Mouse (Mus musculus): ENCODE data around the gene Trim69. TPM values are rescaled to one million over a fixed set of nuclear protein-coding genes. Genes with fewer than 3 reads are reported as not detected.

Trim69 gene
- total RNA-seq, 1 experiment from 2014 or later, result not detected

DNA sequence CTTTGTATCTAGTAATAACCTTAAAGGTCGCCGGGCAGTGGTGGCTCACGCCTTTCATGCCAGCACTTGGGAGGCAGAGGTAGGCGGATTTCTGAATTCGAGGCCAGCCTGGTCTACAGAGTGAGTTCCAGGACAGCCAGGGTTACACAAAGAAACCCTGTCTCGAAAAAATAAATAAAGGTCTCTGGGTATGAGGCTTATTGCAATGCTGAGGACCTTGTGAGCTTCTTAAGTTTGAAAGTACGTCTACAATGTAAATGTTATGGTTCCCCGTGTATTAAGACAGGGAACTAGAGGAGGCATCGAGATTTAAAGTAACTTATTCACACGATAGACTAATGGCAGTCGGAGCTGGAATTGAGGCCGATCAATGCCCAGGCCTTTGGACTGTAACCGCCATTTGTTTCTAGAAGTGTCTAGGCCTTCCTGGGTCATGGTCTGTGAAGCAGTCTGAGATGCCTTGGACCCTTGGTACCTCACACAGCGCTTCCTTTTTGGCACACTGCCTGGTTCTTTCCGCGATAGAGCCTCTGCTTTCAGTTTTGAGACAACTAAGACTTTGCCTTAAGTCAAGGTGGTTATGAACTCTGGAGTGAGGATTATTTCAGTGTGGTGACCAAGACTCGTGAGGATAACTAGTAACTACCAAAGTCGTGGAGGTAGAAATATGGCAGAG, 12.1 kb upstream of the Trim69 start:
- ATAC-seq (replicated peaks in 1 of 2; ENCODE audit: insufficient read depth in 1 of 2, low FRiP score in 2 of 2, low TSS enrichment in 1 of 2, low read depth in 1 of 2, poor library complexity in 2 of 2, severe bottlenecking in 2 of 2), result peak; percentile 17 to 33; a peak in 3 of 4 replicates

DNA sequence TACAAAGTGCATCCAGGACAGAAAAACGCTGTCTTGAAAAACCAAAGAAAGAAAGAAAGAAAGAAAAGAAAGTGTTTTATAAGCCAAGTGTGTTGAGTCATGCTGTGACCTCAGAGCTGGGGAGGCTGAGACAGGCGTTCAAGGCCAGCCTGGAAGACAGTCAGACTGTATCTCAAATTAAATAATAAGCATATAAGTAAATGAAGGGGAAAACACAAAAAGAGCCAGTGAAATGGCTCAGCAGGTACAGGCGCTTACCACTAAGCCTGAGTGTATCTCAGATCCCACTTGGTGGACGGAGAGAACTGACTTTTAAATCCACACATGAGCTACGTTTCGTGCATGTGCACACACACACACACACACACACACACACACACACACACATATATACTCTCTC, 11.2 kb upstream of the Trim69 start:
- ATAC-seq (replicated peaks in 1 of 2; ENCODE audit: insufficient read depth in 1 of 2, low FRiP score in 2 of 2, low TSS enrichment in 1 of 2, low read depth in 1 of 2, poor library complexity in 2 of 2, severe bottlenecking in 2 of 2), result no peak

DNA sequence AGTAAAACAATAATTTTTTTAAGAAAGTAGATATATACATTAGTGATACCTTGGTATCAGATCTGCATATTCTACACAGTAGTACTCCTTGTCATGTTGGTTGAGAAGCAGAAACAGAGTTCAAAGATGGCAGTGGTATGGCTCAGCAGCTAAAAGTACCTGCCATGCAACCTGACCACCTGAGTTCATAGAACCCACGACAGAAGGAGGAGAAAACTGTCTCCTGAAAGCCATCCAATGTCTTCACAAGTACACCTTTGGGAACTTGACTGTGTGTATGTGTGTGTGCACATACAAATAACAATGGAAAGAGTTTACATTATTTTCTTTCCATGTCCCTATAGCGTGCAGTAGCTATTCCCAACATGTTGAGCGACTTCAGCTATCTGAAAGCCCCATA, 10.8 kb upstream of the Trim69 start:
- no peak for ATAC-seq (replicated peaks in 1 of 2; ENCODE audit: insufficient read depth in 1 of 2, low FRiP score in 2 of 2, low TSS enrichment in 1 of 2, low read depth in 1 of 2, poor library complexity in 2 of 2, severe bottlenecking in 2 of 2)

DNA sequence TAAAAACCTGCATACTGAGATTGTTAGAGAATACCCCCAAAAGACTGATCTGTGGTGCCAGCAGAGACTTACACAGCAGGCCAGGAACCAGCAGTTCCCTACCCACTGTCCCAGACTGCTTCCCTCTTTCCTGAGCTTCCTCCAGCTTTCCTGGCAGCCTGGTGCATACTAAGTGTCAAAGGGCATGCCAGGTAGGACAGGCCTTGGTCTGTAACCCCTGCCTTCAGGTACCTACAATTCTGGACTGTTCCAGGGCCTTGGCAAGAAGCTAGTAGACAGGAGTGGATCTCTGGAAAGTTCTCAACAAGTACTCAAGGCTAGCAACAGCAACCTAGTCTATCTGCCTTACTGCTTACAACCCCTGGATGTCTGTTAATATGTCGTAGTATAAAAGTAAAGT, 9.3 kb upstream of the Trim69 start:
- ATAC-seq (replicated peaks in 1 of 2; ENCODE audit: insufficient read depth in 1 of 2, low FRiP score in 2 of 2, low TSS enrichment in 1 of 2, low read depth in 1 of 2, poor library complexity in 2 of 2, severe bottlenecking in 2 of 2), result no peak

DNA sequence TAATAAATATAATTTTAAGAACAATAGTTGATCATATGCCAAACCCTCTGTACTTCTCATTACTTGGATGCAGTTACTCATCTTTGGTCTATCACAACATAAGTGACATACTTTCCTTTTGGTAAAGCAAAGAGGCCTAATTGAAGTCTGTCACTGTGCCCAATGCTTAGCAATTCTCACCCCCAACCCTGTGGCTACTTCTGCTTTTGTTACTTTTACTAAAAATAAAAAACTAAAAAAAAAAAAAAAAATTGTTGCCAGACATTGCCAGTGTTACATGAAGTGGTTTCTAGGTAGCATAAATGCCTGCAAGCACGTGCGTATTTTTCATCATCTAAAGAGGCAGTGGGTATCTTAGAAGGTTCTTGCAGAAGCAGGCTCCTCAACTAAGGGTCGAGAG, 7.7 kb upstream of the Trim69 start:
- ATAC-seq (replicated peaks in 1 of 2; ENCODE audit: insufficient read depth in 1 of 2, low FRiP score in 2 of 2, low TSS enrichment in 1 of 2, low read depth in 1 of 2, poor library complexity in 2 of 2, severe bottlenecking in 2 of 2), result no peak

DNA sequence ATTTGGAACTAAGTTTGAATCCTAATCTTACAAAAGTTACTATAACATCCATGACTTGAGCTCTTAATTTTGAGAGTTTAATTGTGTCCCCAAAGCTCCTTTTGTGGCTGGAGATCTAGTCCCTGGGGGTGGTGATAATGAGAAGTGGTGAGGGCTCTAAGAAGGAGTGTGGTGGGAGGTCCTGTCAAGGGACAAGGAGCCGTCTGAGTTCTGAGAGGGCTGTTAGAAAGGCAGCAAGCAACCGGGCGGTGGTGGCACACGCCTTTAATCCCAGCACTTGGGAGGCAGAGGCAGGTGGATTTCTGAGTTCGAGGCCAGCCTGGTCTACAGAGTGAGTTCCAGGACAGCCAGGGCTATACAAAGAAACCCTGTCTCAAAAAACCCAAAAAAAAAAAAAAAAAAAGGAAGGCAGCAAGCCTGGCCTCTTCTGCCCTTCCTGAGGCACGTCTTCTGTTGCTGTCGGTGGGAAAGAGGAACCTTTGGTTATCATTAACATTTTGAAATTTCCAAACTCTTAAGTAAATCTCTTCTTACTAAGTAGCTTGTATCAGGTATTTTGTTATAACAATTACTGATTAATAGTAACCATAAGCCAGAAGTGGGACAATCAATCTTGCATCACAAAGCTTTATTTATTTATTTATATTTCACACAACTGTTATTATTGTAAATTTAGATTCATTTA, 6.7 kb upstream of the Trim69 start:
- ATAC-seq (replicated peaks in 1 of 2; ENCODE audit: insufficient read depth in 1 of 2, low FRiP score in 2 of 2, low TSS enrichment in 1 of 2, low read depth in 1 of 2, poor library complexity in 2 of 2, severe bottlenecking in 2 of 2), result no peak

DNA sequence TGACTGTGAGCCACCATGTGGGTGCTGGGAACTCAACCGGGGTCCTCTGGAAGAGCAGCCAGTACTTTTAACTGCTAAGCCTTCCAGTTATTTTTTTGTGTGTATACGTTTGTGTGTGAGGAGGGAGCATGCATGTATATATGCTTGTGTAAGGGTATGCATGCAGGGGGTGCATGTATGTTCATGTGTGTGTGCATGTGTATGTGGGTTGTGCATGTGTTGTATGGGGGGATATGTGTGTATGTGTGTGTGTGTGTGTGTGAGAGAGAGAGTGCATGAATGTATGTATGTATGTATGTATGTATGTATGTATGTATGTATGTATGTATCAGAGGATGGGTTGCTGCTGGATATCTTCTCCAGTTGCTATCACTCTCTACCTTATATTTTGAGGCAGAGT, 6.0 kb upstream of the Trim69 start:
- ATAC-seq (replicated peaks in 1 of 2; ENCODE audit: insufficient read depth in 1 of 2, low FRiP score in 2 of 2, low TSS enrichment in 1 of 2, low read depth in 1 of 2, poor library complexity in 2 of 2, severe bottlenecking in 2 of 2), result no peak

DNA sequence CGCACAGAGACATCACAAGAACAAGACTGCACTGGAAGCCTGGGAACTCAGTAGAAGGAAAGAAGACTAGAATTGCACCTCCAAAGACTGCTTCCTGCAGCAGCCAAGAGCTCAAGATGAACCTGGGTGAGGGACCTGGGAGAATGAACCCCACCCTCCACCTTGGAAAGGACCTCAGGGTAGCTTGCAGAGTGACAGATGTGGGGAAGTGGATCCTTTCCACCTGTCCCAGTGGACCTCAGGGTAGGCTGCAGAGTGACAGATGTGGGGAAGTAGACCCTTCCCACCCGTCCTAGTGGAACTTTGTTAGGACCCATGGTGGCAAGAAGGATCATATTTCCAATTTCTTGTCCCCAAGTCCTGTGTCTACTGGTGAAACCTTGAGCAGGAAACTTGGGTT, 5.2 kb upstream of the Trim69 start:
- ATAC-seq (replicated peaks in 1 of 2; ENCODE audit: insufficient read depth in 1 of 2, low FRiP score in 2 of 2, low TSS enrichment in 1 of 2, low read depth in 1 of 2, poor library complexity in 2 of 2, severe bottlenecking in 2 of 2), result no peak

DNA sequence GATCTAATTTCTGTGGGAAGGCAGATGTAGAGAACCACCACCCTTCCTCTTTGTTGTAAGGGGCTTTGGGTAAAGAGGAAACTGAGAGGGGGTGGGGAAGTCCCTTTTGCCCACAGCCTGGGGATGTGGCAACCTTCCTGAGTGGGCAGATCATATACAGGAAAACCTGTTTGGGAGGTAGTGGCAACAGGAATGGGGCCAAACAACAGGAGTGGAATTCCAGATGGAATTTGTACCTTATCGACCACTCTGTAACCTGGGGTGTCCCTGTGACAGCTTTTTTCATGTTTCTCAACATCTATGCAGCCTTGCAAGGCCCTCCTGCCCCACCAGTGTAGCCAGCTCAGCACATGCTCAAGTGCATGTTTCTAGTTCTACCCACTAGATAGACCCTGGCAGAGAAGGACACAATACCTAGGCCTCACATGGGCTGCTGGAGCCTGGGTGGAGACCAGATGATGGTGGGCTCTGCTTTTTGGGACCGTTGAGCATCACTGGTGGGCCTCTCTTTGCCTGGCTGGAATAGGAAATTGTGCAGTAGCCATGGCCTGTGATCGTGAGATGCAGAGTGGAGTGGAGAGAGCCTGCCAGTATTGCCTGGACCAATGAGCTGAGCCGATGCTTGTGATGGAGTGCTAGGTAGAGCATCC, 4.3 kb upstream of the Trim69 start:
- ATAC-seq (replicated peaks in 1 of 2; ENCODE audit: insufficient read depth in 1 of 2, low FRiP score in 2 of 2, low TSS enrichment in 1 of 2, low read depth in 1 of 2, poor library complexity in 2 of 2, severe bottlenecking in 2 of 2), result peak; percentile 56 to 65; a peak in 2 of 4 replicates

DNA sequence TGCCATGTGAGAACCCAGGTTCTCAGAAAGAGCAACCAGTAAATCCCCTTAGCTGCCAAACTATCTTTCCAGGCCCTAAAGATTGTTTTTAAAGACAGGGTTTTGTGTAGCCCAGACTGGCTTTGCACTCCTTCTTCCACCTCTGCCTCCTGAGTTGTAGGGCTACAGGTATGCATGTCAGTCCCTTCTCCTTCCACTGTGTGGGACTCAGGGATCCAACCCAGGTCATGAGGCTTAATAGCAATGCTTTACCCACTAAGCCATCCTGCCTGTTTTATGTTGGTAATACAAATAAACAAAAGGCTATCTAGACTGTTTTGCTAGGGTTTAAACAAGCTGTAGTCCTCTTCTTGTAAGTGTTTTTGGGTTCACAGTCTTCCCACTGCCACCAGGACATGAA, 2.9 kb upstream of the Trim69 start:
- no peak for ATAC-seq (replicated peaks in 1 of 2; ENCODE audit: insufficient read depth in 1 of 2, low FRiP score in 2 of 2, low TSS enrichment in 1 of 2, low read depth in 1 of 2, poor library complexity in 2 of 2, severe bottlenecking in 2 of 2)

DNA sequence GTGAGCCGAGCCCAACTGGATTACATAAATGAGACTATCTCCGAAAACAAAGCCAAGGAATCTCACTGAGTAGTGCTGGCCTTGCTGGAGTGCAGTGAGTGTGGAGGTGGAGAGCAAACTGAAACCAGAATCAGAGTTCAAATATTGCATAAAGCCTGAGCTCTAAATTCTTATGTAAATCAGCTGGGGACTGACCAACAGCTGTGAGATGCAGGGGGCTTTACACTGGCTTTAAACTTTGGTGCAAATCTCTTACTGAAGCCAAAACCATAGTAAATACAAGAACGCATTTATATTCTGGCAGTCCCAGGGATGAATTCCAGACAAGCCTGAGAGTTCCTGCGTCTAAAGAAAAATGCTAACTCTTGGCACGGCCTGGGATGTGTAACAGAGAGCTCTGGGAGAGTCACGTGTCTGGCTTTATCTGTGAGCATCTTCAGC, 2.1 kb upstream of the Trim69 start:
- ATAC-seq (replicated peaks in 1 of 2; ENCODE audit: insufficient read depth in 1 of 2, low FRiP score in 2 of 2, low TSS enrichment in 1 of 2, low read depth in 1 of 2, poor library complexity in 2 of 2, severe bottlenecking in 2 of 2), result no peak

DNA sequence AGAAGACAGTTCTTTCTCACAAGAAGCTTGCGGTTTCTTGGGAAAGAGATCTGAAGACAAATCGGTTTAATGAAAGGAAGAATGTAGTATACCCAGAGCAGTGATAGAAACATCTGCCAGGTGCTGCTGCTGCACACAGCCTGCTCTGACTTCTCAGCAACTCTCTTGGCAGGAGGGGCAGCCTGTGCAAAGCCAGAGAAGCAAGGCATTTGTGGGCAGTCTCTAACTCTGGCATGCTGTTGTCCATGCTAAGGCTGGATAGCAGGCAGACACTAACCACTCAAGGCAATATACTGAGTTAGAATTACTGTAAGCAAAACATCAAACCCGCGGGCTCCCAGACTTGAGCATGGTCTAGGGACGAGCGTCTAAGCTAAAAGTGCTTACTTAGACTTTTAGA, 833 bp upstream of the Trim69 start:
- no peak for ATAC-seq (replicated peaks in 1 of 2; ENCODE audit: insufficient read depth in 1 of 2, low FRiP score in 2 of 2, low TSS enrichment in 1 of 2, low read depth in 1 of 2, poor library complexity in 2 of 2, severe bottlenecking in 2 of 2)

DNA sequence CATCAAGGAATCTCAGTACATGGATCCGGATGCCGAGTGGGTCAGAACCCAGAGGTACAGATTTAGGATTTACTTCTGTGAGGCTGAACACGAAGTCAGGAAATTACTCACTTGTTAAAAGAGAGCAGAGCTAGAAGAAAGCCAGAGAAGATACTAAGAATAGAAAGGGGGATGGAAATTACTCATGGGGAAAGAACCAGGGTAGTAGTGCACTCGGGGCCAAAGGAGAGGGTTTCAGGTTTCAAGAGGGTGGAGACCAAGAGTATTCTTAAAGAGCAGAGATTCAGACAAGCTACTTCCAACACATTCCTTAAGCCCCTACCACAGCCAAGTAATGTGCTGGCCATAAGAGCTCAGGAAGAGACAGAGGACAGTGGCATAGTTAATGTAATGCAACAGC, 1.0 kb downstream of the Trim69 start:
- no peak for ATAC-seq (replicated peaks in 1 of 2; ENCODE audit: insufficient read depth in 1 of 2, low FRiP score in 2 of 2, low TSS enrichment in 1 of 2, low read depth in 1 of 2, poor library complexity in 2 of 2, severe bottlenecking in 2 of 2)

DNA sequence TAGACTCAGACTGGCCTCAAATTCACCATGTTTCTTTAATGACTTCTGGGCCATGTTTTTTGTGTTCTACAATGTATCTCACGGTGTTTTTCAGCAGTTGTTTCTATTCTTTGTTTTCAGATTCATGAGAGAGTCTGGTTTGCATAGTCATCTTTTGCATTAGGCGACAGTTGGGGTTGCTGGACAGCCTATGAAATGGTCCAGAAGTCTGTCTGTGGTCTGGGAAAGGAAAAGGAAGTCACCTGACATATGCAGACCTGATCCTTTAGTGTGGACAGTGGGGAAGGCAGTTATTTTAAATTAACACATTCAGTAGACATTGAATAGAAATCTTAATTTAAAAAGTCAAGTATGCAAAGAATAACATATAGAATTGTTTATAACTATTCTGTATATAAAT, 2.0 kb downstream of the Trim69 start:
- no peak for ATAC-seq (replicated peaks in 1 of 2; ENCODE audit: insufficient read depth in 1 of 2, low FRiP score in 2 of 2, low TSS enrichment in 1 of 2, low read depth in 1 of 2, poor library complexity in 2 of 2, severe bottlenecking in 2 of 2)

DNA sequence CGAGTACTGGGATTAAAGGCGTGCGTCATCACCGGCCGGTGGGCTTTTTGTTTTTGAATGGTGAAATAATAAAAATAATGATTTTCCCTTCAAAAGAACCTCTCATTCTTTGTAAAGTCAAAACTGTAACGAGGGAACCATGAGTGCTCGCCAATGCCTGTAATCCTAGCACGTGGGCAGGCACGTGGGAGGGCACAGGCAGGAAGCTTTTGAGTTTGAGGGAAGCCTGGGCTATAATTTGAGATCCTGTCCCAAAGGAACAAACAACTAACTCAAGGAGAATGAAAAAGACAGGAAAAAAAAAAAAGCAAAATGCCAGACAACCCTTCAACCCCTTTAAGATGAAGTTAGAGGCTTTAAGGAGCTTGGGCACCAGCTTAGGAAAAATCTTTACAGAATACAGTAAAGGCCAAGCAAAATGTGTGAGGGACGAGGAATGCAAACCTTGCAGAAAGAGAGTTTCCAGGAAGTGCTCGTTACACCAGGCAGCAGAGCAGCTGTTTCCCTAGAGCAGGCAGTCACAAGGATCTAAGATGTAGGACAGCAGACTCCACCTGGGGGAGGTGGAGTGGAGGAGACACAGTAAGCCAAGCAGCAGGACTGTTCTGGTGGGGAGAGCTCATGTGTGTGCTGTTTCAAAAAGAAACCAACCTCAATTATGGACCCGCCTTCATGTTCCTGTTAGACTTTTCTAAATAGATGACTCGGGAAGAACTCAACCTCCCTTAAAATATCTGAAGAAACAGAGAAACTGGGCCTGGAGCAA, 3.1 kb downstream of the Trim69 start:
- ATAC-seq (replicated peaks in 1 of 2; ENCODE audit: insufficient read depth in 1 of 2, low FRiP score in 2 of 2, low TSS enrichment in 1 of 2, low read depth in 1 of 2, poor library complexity in 2 of 2, severe bottlenecking in 2 of 2), result peak in 1 of 2 experiments; percentile 30; a peak in 1 of 4 replicates

DNA sequence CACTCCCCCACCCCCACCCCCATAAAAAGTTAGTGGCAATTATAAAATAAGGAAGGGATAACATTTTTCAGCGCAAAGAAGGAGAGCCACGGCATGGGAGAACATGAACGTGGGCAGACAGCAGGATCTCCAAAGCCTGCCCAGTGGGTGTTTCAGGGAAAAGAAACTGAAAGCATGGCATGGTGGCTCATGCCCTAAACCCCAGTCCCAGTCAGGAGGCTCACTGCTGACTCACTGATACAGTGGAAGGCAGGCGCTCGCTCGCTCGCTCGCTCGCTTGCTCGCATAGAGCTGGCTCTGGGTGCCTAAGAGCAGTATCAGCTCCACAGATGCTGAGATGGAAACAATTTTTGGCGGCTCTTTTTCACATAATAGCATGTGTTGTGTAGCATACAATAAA, 3.8 kb downstream of the Trim69 start:
- peak; percentile 89 to 93 for ATAC-seq (replicated peaks in 1 of 2; ENCODE audit: insufficient read depth in 1 of 2, low FRiP score in 2 of 2, low TSS enrichment in 1 of 2, low read depth in 1 of 2, poor library complexity in 2 of 2, severe bottlenecking in 2 of 2)

DNA sequence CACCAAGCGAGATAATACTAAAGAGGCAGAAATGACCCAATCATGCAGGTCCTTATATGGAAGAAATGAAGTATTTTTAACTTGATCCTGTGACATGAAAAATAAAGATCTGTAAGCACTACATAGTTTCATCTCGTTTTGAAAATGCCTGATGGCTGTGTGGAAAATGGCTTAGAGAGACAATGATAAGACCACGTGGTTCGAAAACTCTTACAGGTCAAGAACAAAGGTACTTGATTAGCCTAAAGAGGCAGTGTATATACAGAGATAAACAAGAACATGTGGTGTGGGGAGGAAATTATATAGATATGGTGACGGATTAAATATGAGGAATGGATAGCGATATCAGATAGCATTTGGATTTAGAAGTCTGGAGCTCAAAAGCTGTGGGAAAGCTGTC, 10.8 kb downstream of the Trim69 start:
- ATAC-seq (replicated peaks in 1 of 2; ENCODE audit: insufficient read depth in 1 of 2, low FRiP score in 2 of 2, low TSS enrichment in 1 of 2, low read depth in 1 of 2, poor library complexity in 2 of 2, severe bottlenecking in 2 of 2), result no peak

DNA sequence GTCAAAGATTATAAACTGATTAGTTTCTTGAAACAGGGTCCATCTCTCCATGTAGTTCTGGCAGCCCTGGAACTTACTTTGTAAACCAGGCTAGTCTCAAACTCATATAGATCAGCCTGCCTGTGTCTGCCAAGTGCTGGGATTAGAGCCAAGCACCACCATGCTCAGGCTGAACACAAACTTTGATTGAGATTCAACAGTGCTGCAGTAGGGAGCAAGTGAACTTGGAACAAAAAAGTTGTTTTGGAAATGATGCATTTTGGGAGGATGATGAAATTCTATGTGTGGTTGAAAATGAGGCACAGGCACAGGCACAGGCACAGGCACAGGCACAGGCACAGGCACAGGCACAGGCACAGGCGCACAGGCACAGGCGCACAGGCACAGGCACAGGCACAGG, 11.7 kb downstream of the Trim69 start:
- ATAC-seq (replicated peaks in 1 of 2; ENCODE audit: insufficient read depth in 1 of 2, low FRiP score in 2 of 2, low TSS enrichment in 1 of 2, low read depth in 1 of 2, poor library complexity in 2 of 2, severe bottlenecking in 2 of 2), result no peak

Measured in hematopoietic stem cell, adult 5-6 weeks (primary cell).